Mouse (Mus musculus): ENCODE results near the gene Cdk17.

GRCm38 (mm10) chr10:93255294-93255693, 94.6 kb downstream of the Cdk17 start:
- TF ChIP-seq GATA1 (IDR thresholded peaks at IDR 0.05; ENCODE audit: borderline replicate concordance, low read length) (no peak), FLI1 (IDR thresholded peaks at IDR 0.05; ENCODE audit: low read length) (no peak)
